Mouse (Mus musculus) thymus, adult 2 months (tissue): ENCODE measurements around the gene Setd3. TPM values are rescaled to one million over a fixed set of nuclear protein-coding genes. Genes with fewer than 3 reads are reported as not detected.

Source experiments
- DNase-seq: peaks from one replicate; pipeline ENCODE4 v3.0.0; 2021
- H3K27ac ChIP-seq: fragments of 200-500 bp; 2 replicates; pipeline ENCODE4 v1.5.1; 2012; ENCODE audit warnings: low read length, control low read depth; ENCODE audit not compliant: control insufficient read depth, insufficient read depth
- H3K27me3 ChIP-seq: fragments of 200-500 bp; 2 replicates; pipeline ENCODE4 v1.6.1; 2012; ENCODE audit warnings: mild to moderate bottlenecking, low read length, moderate library complexity, mixed read lengths; ENCODE audit not compliant: control insufficient read depth, insufficient read depth
- H3K36me3 ChIP-seq: fragments of 200-500 bp; 2 replicates; pipeline ENCODE4 v1.6.1; 2012; ENCODE audit warnings: mild to moderate bottlenecking, low read length, moderate library complexity; ENCODE audit not compliant: control insufficient read depth, insufficient read depth
- H3K4me1 ChIP-seq: fragments of 200-500 bp; replicated peaks from 2 replicates; pipeline ENCODE4 v1.6.1; 2012; ENCODE audit warnings: low read length; ENCODE audit not compliant: control insufficient read depth, insufficient read depth
- H3K4me3 ChIP-seq: fragments of 200-500 bp; 2 replicates; pipeline ENCODE4 v1.5.1; 2012; ENCODE audit warnings: mild to moderate bottlenecking, low read length, control low read depth, moderate library complexity; ENCODE audit not compliant: control insufficient read depth, insufficient read depth
- CTCF ChIP-seq: fragments of 200-500 bp; IDR thresholded peaks from 2 replicates; pipeline ENCODE4 v1.5.1; 2012; ENCODE audit warnings: mild to moderate bottlenecking, control low read depth, low read length, moderate library complexity, borderline replicate concordance; ENCODE audit not compliant: control insufficient read depth, poor library complexity, insufficient read depth; ENCODE audit errors: extremely low read depth
- POLR2A ChIP-seq: fragments of 200-500 bp; IDR thresholded peaks from 2 replicates; pipeline ENCODE4 v1.6.1; 2012; ENCODE audit warnings: mild to moderate bottlenecking, low read length, control low read depth, moderate library complexity; ENCODE audit not compliant: control insufficient read depth, poor library complexity, insufficient read depth; ENCODE audit errors: extremely low read depth
- WGBS: fragments of 180-500 bp; shearing (Covaris S2); methylation state at CpG from one replicate; pipeline ENCODE4 v1.1.7; 2018; 5-methylcytosine and 5-hydroxymethylcytosine counted together
- polyA plus RNA-seq: library from polyadenylated mRNA; depleted of rRNA; stranded (reverse); fragments of >200 nt; gene quantifications from 2 replicates; pipeline ENCODE4 v1.2.3, GENCODE M21; 2012

Gene Setd3
- polyA plus RNA-seq, 1 experiment: 28.5 TPM

- Histone ChIP-seq H3K27ac (no peak overlapping the region), H3K4me1 (no peaks in the 10 kb centered on the region), H3K36me3 (peaks cover 55% of the 10 kb centered on the region), H3K4me3 (no peak overlapping the region), H3K27me3 (no peaks in the 10 kb centered on the region)
- WGBS: 97% methylated on average over 6 of the region's 6 CpGs
- no peak for TF ChIP-seq CTCF
- TF ChIP-seq POLR2A: no peak
- DNase-seq: no peak
Measured at GRCm38 (mm10) chr12:108187541-108188091, 8.5 kb upstream of the Setd3 start.

- WGBS: 97% methylated on average over 6 of the region's 6 CpGs
- H3K27ac ChIP-seq: no peak overlapping the region
- H3K4me3 ChIP-seq: no peak overlapping the region
- TF ChIP-seq POLR2A (no peak), CTCF (no peak)
- no peaks in the 10 kb centered on the region for H3K4me1 ChIP-seq
- no peaks in the 10 kb centered on the region for H3K27me3 ChIP-seq
- peaks cover 6% of the 10 kb centered on the region for H3K36me3 ChIP-seq
- DNase-seq: no peak
Measured at GRCm38 (mm10) chr12:108181716-108182115, 2.6 kb upstream of the Setd3 start.

GRCm38 (mm10) chr12:108179321-108180266 lies 480 bp upstream of the Setd3 start, which contains the start of gene Ccnk:
Gene Ccnk, plus strand, starts transcription at chr12:108179579.
- peak within 1 kb of the TSS; percentile 89 for H3K4me3 ChIP-seq
- no peaks in the 10 kb centered on the region for H3K27me3 ChIP-seq
- H3K36me3 ChIP-seq: no peaks in the 10 kb centered on the region
- under 1% methylated on average over 80 of the region's 82 CpGs for WGBS
- peak; percentile 97 for DNase-seq
- H3K27ac ChIP-seq: peak within 1 kb of the TSS; percentile 49
- H3K4me1 ChIP-seq: no peaks in the 10 kb centered on the region
- TF ChIP-seq CTCF (peak; percentile 57), POLR2A (peak; percentile 76; the same call in 1 of the 2 replicates)

GRCm38 (mm10) chr12:108178331-108179245 lies 526 bp downstream of the Setd3 start:
- H3K27me3 ChIP-seq: no peaks in the 10 kb centered on the region
- peak overlapping the region; percentile 89 for H3K4me3 ChIP-seq
- under 1% methylated on average over 90 of the region's 103 CpGs for WGBS
- peak overlapping the region; percentile 49 for H3K27ac ChIP-seq
- no peaks in the 10 kb centered on the region for H3K4me1 ChIP-seq
- DNase-seq: peak; percentile 50
- no peaks in the 10 kb centered on the region for H3K36me3 ChIP-seq
- TF ChIP-seq CTCF (no peak), POLR2A (no peak)

GRCm38 (mm10) chr12:108176366-108176765 lies 2.7 kb downstream of the Setd3 start:
- no peak for DNase-seq
- Histone ChIP-seq H3K36me3 (no peaks in the 10 kb centered on the region), H3K27me3 (no peaks in the 10 kb centered on the region), H3K4me1 (peaks cover 3% of the 10 kb centered on the region), H3K27ac (no peak overlapping the region), H3K4me3 (no peak overlapping the region)
- TF ChIP-seq CTCF (no peak), POLR2A (no peak)
- WGBS: 97% methylated on average over 3 of the region's 3 CpGs
